Mouse (Mus musculus) midbrain, postnatal 0 days (tissue): ENCODE measurements at regions not wholly inside any gene's neighbourhood (a gene's known extent, or its start where the extent isn't known, plus 50 kb on each side); places are given as distances from the start of the nearest gene placed in this dataset.

Source experiments
- ATAC-seq: fragments of 200-750 bp; cut with Nextera tagmentation; 2 replicates; pipeline ENCODE4 v1.8.0; 2017; ENCODE audit warnings: moderate number of reproducible peaks, mild to moderate bottlenecking, moderate TSS enrichment, moderate library complexity; ENCODE audit not compliant: low FRiP score
- DNase-seq: peaks from one replicate; pipeline ENCODE4 v3.0.0-alpha.2; 2015; ENCODE audit warnings: low spot score
- H3K27ac ChIP-seq: fragments of 300-500 bp; sonication (generic); 2 replicates; pipeline ENCODE4 v1.5.1; 2014; ENCODE audit warnings: low read depth, mild to moderate bottlenecking, low read length, mixed read lengths
- H3K27me3 ChIP-seq: fragments of 300-500 bp; sonication (generic); 2 replicates; pipeline ENCODE4 v1.6.1; 2014; ENCODE audit warnings: low read length, control low read depth, mixed read lengths; ENCODE audit not compliant: insufficient read depth
- H3K36me3 ChIP-seq: fragments of 300-500 bp; sonication (generic); 2 replicates; pipeline ENCODE4 v1.6.1; 2014; ENCODE audit warnings: low read length, control low read depth, mixed read lengths; ENCODE audit not compliant: insufficient read depth
- H3K4me1 ChIP-seq: fragments of 300-500 bp; sonication (generic); 2 replicates; pipeline ENCODE4 v1.6.1; 2014; ENCODE audit warnings: mild to moderate bottlenecking, control low read depth, antibody characterized with exemption, low read length, mixed read lengths; ENCODE audit not compliant: insufficient read depth
- H3K4me2 ChIP-seq: fragments of 300-500 bp; sonication (generic); 2 replicates; pipeline ENCODE4 v1.6.1; 2014; ENCODE audit warnings: low read depth, mild to moderate bottlenecking, low read length, mixed read lengths; ENCODE audit not compliant: poor library complexity, severe bottlenecking
- H3K4me3 ChIP-seq: fragments of 300-500 bp; sonication (generic); 2 replicates; pipeline ENCODE4 v1.5.1; 2014; ENCODE audit warnings: low read depth, mild to moderate bottlenecking, low read length, moderate library complexity
- H3K9ac ChIP-seq: fragments of 300-500 bp; sonication (generic); replicated peaks from 2 replicates; pipeline ENCODE4 v1.6.1; 2014; ENCODE audit warnings: mild to moderate bottlenecking, low read length, moderate library complexity, mixed read lengths; ENCODE audit not compliant: poor library complexity, severe bottlenecking
- H3K9me3 ChIP-seq: fragments of 300-500 bp; sonication (generic); 2 replicates; pipeline ENCODE4 v1.6.1; 2016; ENCODE audit warnings: low read length, control low read depth
- CTCF ChIP-seq: IDR thresholded peaks from 2 replicates; pipeline ENCODE4 v1.5.1; 2016; ENCODE audit warnings: antibody characterized with exemption, mild to moderate bottlenecking
- WGBS: fragments of 180-500 bp; shearing (Covaris S2); extraction: QIAGEN DNeasy Blood & Tissue Kit; methylation state at CpG from one replicate; pipeline ENCODE4 v1.1.7; 2014; 5-methylcytosine and 5-hydroxymethylcytosine counted together

- WGBS, result 91% methylated on average over 6 of the region's 6 CpGs
Observed at GRCm38 (mm10) chr1:128819611-128820010, 227.5 kb upstream of the Cxcr4 start.

GRCm38 (mm10) chr1:128813379-128813778 lies 221.3 kb upstream of the Cxcr4 start:
- no peaks in the 10 kb centered on the region for H3K36me3 ChIP-seq
- ATAC-seq (no peak), DNase-seq (no peak)
- H3K27me3 ChIP-seq, result no peaks in the 10 kb centered on the region
- no peaks in the 10 kb centered on the region for H3K4me1 ChIP-seq
- TF ChIP-seq CTCF, result no peak
- no peak overlapping the region for H3K4me2 ChIP-seq
- no peak overlapping the region for H3K9ac ChIP-seq
- no peaks in the 10 kb centered on the region for H3K9me3 ChIP-seq
- H3K4me3 ChIP-seq, result no peak overlapping the region
- no peak overlapping the region for H3K27ac ChIP-seq
- 76% methylated on average over 5 of the region's 5 CpGs for WGBS

More at GRCm38 (mm10) chr1:128819611-128820010, 227.5 kb upstream of the Cxcr4 start:
- Histone ChIP-seq H3K9ac (no peak overlapping the region), H3K27me3 (no peaks in the 10 kb centered on the region), H3K36me3 (no peaks in the 10 kb centered on the region), H3K4me1 (no peaks in the 10 kb centered on the region), H3K4me2 (no peak overlapping the region), H3K4me3 (no peak overlapping the region), H3K27ac (no peak overlapping the region), H3K9me3 (no peaks in the 10 kb centered on the region)
- no peak for TF ChIP-seq CTCF
- no peak for DNase-seq
- ATAC-seq, result no peak

GRCm38 (mm10) chr1:128810860-128811259 lies 218.8 kb upstream of the Cxcr4 start:
- Histone ChIP-seq H3K4me1 (no peaks in the 10 kb centered on the region), H3K4me3 (no peak overlapping the region), H3K9me3 (no peaks in the 10 kb centered on the region), H3K27ac (no peak overlapping the region), H3K4me2 (no peak overlapping the region), H3K27me3 (no peaks in the 10 kb centered on the region), H3K36me3 (no peaks in the 10 kb centered on the region), H3K9ac (no peak overlapping the region)
- 74% methylated on average over 3 of the region's 3 CpGs for WGBS
- no peak for TF ChIP-seq CTCF
- ATAC-seq, result no peak
- no peak for DNase-seq

- no peak for DNase-seq
- H3K4me3 ChIP-seq, result no peak overlapping the region
- no peak overlapping the region for H3K27ac ChIP-seq
- no peak for ATAC-seq
- H3K27me3 ChIP-seq, result no peaks in the 10 kb centered on the region
- no peak for TF ChIP-seq CTCF
- H3K4me1 ChIP-seq, result no peaks in the 10 kb centered on the region
- H3K4me2 ChIP-seq, result no peak overlapping the region
- WGBS, result 81% methylated on average over 2 of the region's 2 CpGs
- no peaks in the 10 kb centered on the region for H3K9me3 ChIP-seq
- no peaks in the 10 kb centered on the region for H3K36me3 ChIP-seq
- H3K9ac ChIP-seq, result no peak overlapping the region
Observed at GRCm38 (mm10) chr1:128810094-128810493, 218.0 kb upstream of the Cxcr4 start.

- H3K4me2 ChIP-seq, result no peak overlapping the region
- ATAC-seq, result no peak
- H3K4me1 ChIP-seq, result no peaks in the 10 kb centered on the region
- H3K27me3 ChIP-seq, result no peaks in the 10 kb centered on the region
- DNase-seq, result no peak
- H3K9me3 ChIP-seq, result no peaks in the 10 kb centered on the region
- TF ChIP-seq CTCF, result no peak
- H3K36me3 ChIP-seq, result no peaks in the 10 kb centered on the region
- H3K9ac ChIP-seq, result no peak overlapping the region
- H3K4me3 ChIP-seq, result no peak overlapping the region
- 86% methylated on average over 8 of the region's 8 CpGs for WGBS
- no peak overlapping the region for H3K27ac ChIP-seq
Observed at GRCm38 (mm10) chr1:128809601-128810000, 217.5 kb upstream of the Cxcr4 start.

GRCm38 (mm10) chr1:128808599-128808998 lies 216.5 kb upstream of the Cxcr4 start:
- DNase-seq, result no peak

More at GRCm38 (mm10) chr1:128808599-128808998, 216.5 kb upstream of the Cxcr4 start:
- H3K9me3 ChIP-seq, result no peaks in the 10 kb centered on the region
- 91% methylated on average over 5 of the region's 5 CpGs for WGBS
- no peak overlapping the region for H3K9ac ChIP-seq
- H3K4me2 ChIP-seq, result no peak overlapping the region
- no peaks in the 10 kb centered on the region for H3K4me1 ChIP-seq
- H3K27ac ChIP-seq, result no peak overlapping the region
- no peak for TF ChIP-seq CTCF
- no peaks in the 10 kb centered on the region for H3K36me3 ChIP-seq
- H3K4me3 ChIP-seq, result no peak overlapping the region
- no peaks in the 10 kb centered on the region for H3K27me3 ChIP-seq
- ATAC-seq, result no peak
